Mouse (Mus musculus) heart, postnatal 10 days (tissue): ENCODE results near the gene Kbtbd12. TPM values are rescaled to one million over a fixed set of nuclear protein-coding genes. Genes with fewer than 3 reads are reported as not detected.

Experiments
- DNase-seq, 2 experiments: peaks; one replicate each; pipeline ENCODE4 v3.0.0; 2021
- intact Hi-C: fragments of 180-260 bp; cut with DNase I; formaldehyde crosslinking; loops from one replicate; pipeline ENCODE4 v1.15.1; 2025
- total RNA-seq, 2 experiments: library from RNA; stranded (reverse); gene quantifications; 2 replicates each; pipeline ENCODE4 v1.2.3; 2021

Kbtbd12 gene
- total RNA-seq, 2 experiments from 2014 or later: 23.6 to 28.8 TPM

DNA sequence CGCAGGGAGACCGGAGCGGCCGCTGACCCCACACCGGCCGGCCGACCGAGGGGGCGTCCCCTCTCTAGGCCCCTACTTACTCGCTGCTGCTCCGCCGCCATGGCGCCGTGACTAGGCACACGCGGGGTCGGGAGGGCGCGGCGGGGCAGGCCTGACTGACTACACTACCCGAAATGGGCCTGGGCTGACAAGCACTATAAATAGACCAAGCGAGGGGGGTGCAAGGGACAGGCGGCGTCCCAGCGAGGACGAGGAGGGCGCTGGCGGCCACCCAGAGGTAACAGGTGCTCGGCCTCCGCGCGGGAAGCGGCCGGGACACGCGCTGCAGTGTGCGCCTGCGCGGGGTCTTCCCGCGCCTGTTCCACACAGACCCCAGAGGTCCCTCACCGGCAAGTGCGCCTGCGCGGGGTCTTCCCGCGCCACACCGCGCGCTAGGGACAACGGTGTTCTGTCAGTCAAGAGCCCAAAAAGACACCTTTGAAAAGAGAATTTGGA lies 10.4 kb downstream of the Kbtbd12 start:
- intact Hi-C loops: no loop called here
- DNase-seq: peak; percentile 84 to 87

DNA sequence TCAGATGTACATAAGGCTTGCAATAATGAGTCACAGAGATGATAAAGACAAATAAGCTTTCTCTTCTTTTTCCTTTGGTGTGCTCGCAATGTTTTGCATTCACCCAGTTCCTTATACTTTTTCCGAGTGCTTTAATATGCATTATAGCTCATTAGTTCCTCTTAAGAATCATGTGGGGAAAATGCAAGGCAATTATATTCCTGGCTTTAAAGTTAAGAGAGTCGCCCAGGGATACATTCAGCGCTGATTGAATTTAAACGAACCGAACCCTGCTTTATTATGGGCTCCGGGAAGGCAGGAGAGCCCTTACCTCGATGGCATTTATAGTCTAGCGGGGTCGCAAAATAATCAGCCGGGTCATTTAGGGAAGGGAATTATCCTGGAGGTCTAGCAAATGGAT lies 10.8 kb downstream of the Kbtbd12 start:
- intact Hi-C loops: no loop called here

GRCm38 (mm10) chr6:88626462-88626861 lies 11.3 kb downstream of the Kbtbd12 start:
- no peak for DNase-seq

More for the DNA sequence above, 10.8 kb downstream of the Kbtbd12 start:
- no peak for DNase-seq

DNA sequence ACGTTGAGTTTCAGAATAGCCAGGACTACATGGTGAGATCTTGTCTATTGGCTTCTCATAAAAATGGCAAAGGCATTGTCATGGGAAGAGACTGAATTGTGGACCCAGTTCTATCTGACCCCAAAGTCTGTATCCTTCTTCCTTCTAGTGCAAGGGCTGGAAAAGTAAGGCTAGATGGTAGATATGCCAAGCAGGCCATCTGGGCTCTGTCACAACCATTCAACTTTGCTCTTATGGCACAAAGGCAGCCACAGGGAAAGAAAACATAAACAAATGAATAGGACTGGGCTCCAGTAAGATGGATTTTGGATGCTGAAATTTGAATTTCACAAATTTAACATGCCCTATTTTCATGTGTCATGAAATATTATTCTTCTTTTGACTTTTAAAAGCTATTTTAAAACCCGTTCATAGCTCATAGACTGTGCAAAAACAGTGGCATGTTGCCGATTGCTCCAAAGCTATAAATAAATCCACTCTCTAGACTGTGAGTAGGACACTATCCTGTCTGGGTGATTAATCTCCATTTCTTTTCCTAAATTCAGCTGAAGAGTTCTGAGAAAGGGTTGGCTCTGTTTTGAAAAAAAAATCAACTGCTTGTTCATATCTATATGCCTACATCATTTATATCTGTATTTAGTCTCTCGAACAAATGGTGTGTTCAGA lies 15.8 kb downstream of the Kbtbd12 start:
- peak; percentile 26 to 50 for DNase-seq
- intact Hi-C loops: no loop called here

More at GRCm38 (mm10) chr6:88626462-88626861, 11.3 kb downstream of the Kbtbd12 start:
- intact Hi-C loops: no loop called here

GRCm38 (mm10) chr6:88619542-88619941 lies 18.2 kb downstream of the Kbtbd12 start:
- DNase-seq: no peak
- intact Hi-C loops: no loop called here

- intact Hi-C loops: no loop called here
- DNase-seq: no peak
These were observed 22.4 kb downstream of the Kbtbd12 start for GRCm38 (mm10) chr6:88615352-88615751.

DNA sequence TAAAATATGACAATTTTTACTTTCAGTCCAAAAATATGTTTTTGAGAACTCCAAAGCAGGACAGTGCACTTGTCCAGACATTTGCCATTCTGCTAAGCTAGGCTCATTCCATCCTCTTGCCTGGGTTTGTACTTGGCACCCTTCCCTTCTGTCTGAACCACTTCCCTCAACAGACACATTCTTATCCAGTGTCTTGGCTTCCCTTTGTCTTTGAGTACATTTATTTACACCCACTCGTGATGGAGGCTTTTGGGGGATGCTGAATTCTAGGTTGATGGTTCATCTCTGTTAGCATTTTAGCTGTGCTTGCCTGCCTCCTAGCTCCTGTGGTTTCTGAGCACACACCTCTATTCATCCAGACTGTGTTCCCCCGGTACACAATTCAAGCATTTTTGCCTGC lies 31.3 kb downstream of the Kbtbd12 start:
- intact Hi-C loops: no loop called here
- DNase-seq: no peak

DNA sequence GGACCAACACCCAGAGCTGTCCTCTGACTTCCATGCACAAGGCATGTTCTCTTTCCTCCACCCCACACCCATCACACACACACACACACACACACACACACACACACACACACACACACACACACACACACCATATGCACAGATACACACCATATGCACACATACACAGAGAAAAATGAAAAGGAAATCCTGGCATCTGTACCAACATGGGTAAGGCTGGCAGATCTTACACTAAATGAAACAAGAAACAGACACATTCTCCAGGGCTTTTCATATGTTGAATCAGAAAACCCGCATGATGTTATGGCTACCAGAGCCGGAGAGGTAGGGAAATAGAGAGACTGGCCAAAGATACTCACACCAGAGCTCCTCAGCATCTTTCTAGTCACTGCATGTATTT lies 32.0 kb downstream of the Kbtbd12 start:
- intact Hi-C loops: no loop called here
- DNase-seq: no peak

DNA sequence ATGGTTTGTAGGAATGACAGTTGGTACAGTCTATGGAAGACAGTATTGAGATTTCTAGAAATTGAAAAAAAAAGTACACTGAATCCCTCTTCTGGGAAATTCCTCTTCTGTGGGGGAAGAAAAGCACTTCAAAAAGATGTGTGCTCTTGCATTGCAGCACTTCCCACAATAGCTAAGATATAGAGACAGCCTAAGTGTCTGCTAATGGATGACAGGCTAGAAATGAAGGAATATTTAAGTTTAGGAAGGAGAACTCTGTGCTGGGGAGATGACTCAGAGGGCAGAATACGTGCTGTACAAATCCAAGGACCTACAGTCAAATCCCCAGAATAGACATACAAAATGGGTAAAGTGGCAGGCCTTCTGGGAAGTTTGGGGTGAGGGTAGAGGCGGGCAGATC lies 32.5 kb downstream of the Kbtbd12 start:
- no peak for DNase-seq
- intact Hi-C loops: no loop called here

DNA sequence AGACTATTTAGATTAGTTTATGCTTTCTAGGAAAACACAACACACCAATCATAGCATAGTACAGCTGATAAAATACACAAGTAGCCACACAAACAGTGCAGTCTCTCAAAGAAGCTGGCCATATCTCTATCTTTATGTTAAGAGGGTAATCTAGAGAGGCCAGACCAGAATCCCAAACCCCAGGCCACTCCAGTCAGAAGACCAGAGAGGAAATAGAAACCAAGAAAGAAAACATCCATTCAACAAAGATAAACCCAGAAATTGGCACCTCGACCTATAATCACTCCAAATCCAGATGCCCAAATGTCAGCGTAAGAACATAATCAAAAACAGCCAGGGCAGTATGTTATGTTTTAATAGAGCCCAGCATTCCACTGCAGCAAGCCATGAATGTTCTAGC lies 41.6 kb downstream of the Kbtbd12 start:
- DNase-seq: no peak
- intact Hi-C loops: loop anchor here (10.0 kb wide), 1 partner anchor 129 kb away; the partner anchor contains the start of gene Mgll

GRCm38 (mm10) chr6:88592367-88592766 lies 45.4 kb downstream of the Kbtbd12 start:
- no peak for DNase-seq
- intact Hi-C loops: loop anchor here (10.0 kb wide), 1 partner anchor 132 kb away; the partner anchor contains the start of gene Mgll

- DNase-seq: no peak
- intact Hi-C loops: loop anchor here (10.0 kb wide), 1 partner anchor 135 kb away; the partner anchor contains the start of gene Mgll
These were observed 47.5 kb downstream of the Kbtbd12 start for GRCm38 (mm10) chr6:88590231-88590630.

- intact Hi-C loops: loop anchor here (2.0 kb wide), 1 partner anchor 237 kb away; no protein-coding TSS in a partner anchor
- peak; percentile 41 to 61 for DNase-seq
These were observed 48.2 kb downstream of the Kbtbd12 start for GRCm38 (mm10) chr6:88589517-88589916.

- intact Hi-C loops: loop anchor here (2.0 kb wide), 1 partner anchor 238 kb away; no protein-coding TSS in a partner anchor
- DNase-seq: no peak
These were observed 49.0 kb downstream of the Kbtbd12 start for GRCm38 (mm10) chr6:88588581-88589256.

GRCm38 (mm10) chr6:88587091-88587490 lies 50.7 kb downstream of the Kbtbd12 start:
- DNase-seq: no peak
- intact Hi-C loops: no loop called here

GRCm38 (mm10) chr6:88583950-88584349 lies 53.8 kb downstream of the Kbtbd12 start:
- DNase-seq: no peak
- intact Hi-C loops: no loop called here

- intact Hi-C loops: no loop called here
- DNase-seq: no peak
These were observed 61.3 kb downstream of the Kbtbd12 start for GRCm38 (mm10) chr6:88576495-88576894.

GRCm38 (mm10) chr6:88566676-88567075 lies 71.1 kb downstream of the Kbtbd12 start:
- intact Hi-C loops: no loop called here

GRCm38 (mm10) chr6:88565033-88565432 lies 72.7 kb downstream of the Kbtbd12 start:
- intact Hi-C loops: no loop called here
- peak in 1 of 2 experiments; percentile 13 for DNase-seq

More at GRCm38 (mm10) chr6:88566676-88567075, 71.1 kb downstream of the Kbtbd12 start:
- DNase-seq: no peak

DNA sequence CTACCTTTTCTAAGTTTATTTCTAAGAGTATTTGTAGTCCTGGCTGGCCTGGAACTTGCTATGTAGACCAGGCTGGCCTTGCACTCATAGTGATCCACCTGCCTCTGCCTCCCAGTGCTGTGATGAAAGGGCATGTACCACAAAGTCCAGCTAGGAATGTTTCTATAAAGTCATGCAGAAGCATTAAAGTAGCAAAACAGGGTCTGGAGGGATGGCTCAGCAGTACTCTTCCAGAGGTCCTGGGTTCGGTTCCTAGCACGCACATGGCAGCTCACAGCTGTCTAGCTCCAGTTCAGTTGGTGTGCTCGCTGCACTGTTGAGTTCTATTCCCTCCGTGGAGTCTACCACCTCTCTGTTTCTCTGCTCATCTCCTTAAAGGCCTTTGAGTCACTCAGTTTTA lies 77.6 kb downstream of the Kbtbd12 start:
- DNase-seq: no peak
- intact Hi-C loops: loop anchor here (5.0 kb wide), 1 partner anchor 272 kb away; no protein-coding TSS in a partner anchor

GRCm38 (mm10) chr6:88559688-88560087 lies 78.1 kb downstream of the Kbtbd12 start:
- intact Hi-C loops: loop anchor here (5.0 kb wide), 1 partner anchor 273 kb away; no protein-coding TSS in a partner anchor
- DNase-seq: no peak
